Mouse (Mus musculus): ENCODE data around the gene Oaz2.

DNA sequence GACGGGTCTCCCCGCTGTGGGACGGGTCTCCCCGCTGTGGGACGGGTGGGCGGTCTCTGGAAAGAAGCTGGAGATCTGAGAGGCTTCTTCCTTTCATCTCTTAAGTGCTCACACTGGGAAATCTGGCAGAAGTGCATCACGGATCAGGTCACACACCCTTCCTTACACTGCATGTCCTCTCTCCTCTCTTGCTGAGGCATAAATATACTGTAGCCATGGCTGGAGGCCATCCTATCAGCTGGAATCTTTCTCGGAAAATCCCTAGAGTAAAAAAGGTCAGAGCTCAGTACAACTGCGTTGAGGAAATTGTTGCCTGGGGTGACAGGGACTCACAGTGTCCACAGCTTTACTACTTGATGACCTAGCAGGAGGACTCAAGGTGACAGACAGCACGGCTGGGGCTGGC, 53.4 kb downstream of the Oaz2 start:
- no peak for TF ChIP-seq CTCF (IDR thresholded peaks at IDR 0.05; ENCODE audit: low read depth, low read length)
- TF ChIP-seq POLR2A (IDR thresholded peaks at IDR 0.05; ENCODE audit: borderline replicate concordance, low read depth, low read length) = no peak
